Mouse (Mus musculus) limb, embryonic 12.5 days (tissue): ENCODE measurements around the gene Gga1. TPM values are rescaled to one million over a fixed set of nuclear protein-coding genes. Genes with fewer than 3 reads are reported as not detected.

Source experiments
- ATAC-seq: fragments of 200-750 bp; cut with Nextera tagmentation; 2 replicates; pipeline ENCODE4 v1.8.0; 2017; ENCODE audit warnings: low read depth, moderate TSS enrichment; ENCODE audit not compliant: insufficient number of reproducible peaks, insufficient read depth, low FRiP score, low TSS enrichment
- H3K27ac ChIP-seq: fragments of 300-500 bp; sonication (generic); 2 replicates; pipeline ENCODE4 v1.5.1; 2016; ENCODE audit warnings: mild to moderate bottlenecking, moderate library complexity
- H3K27me3 ChIP-seq: fragments of 300-500 bp; sonication (generic); 2 replicates; pipeline ENCODE4 v1.6.1; 2016; ENCODE audit warnings: mild to moderate bottlenecking, moderate library complexity
- H3K36me3 ChIP-seq: fragments of 300-500 bp; sonication (generic); 2 replicates; pipeline ENCODE4 v1.6.1; 2016; ENCODE audit warnings: mild to moderate bottlenecking, moderate library complexity
- H3K4me1 ChIP-seq: fragments of 300-500 bp; sonication (generic); replicated peaks from 2 replicates; pipeline ENCODE4 v1.6.1; 2016
- H3K4me2 ChIP-seq: fragments of 300-500 bp; sonication (generic); 2 replicates; pipeline ENCODE4 v1.6.1; 2016; ENCODE audit warnings: mild to moderate bottlenecking, moderate library complexity
- H3K4me3 ChIP-seq: fragments of 300-500 bp; sonication (generic); replicated peaks from 2 replicates; pipeline ENCODE4 v1.5.1; 2016; ENCODE audit warnings: mild to moderate bottlenecking
- H3K9ac ChIP-seq: fragments of 300-500 bp; sonication (generic); replicated peaks from 2 replicates; pipeline ENCODE4 v1.6.1; 2016; ENCODE audit warnings: mild to moderate bottlenecking, moderate library complexity
- H3K9me3 ChIP-seq: fragments of 300-500 bp; sonication (generic); 2 replicates; pipeline ENCODE4 v1.6.1; 2016; ENCODE audit warnings: mild to moderate bottlenecking, moderate library complexity
- WGBS: fragments of 180-500 bp; shearing (Covaris S2); methylation state at CpG from one replicate; pipeline ENCODE4 v1.1.7; 2016; 5-methylcytosine and 5-hydroxymethylcytosine counted together
- polyA plus RNA-seq: library from polyadenylated mRNA; unstranded; fragments of >200 nt; fragmentation: Nextera tagmentation; extraction: Ambion mirVana; gene quantifications from 2 replicates; pipeline ENCODE4 v1.2.1, GENCODE M21; 2016

Gga1 gene
- polyA plus RNA-seq, result 45.9 and 47.4 TPM in 2 replicates

DNA sequence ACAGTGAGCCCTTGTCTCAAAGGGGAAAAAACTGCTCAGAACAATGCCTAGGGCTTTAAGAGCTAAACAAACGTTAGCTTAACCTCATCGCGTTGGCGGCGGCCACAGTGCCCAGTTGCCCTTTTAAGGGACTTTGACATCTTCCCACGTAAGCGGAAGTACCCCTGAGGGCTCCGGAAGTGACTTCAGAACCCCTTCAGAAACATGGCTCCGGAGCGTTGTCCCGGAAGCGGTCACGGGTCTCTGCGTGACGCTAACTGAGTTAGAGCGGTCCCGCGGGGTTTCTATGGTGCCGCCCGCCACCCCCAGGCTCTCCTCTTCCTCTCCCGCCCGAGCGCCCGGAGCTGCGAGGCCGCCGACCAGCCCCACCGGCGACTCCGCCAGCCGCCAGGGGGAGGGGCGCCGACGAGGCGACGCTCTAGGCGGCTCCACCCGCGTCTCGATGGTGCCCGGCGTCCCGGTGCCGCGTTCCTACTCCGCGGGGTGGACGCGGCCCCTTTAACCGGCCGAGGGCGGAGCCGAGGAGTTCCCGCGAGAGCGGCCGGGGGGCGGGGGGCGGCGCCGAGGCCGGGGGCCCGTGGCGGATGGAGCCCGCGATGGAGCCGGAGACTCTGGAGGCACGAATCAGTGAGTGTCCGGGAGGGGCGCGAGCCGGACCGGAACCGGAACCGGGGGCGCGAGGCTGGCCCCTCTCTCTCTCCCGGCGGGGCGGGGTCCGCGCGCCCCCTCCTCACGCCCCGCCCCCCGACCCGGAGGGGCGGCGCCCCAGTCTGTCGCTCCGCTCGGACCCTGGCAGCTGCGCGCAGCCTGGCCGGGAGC is at the start of gene Gga1:
Gene Gga1, plus strand, starts transcription at position 200 of the 819 bp plus-strand sequence.
- H3K36me3 ChIP-seq, result peaks cover 22% of the 10 kb centered on the region
- peak within 1 kb of the TSS; percentile 70 for H3K4me3 ChIP-seq
- no peaks in the 10 kb centered on the region for H3K27me3 ChIP-seq
- peak within 1 kb of the TSS; percentile 73 for H3K4me2 ChIP-seq
- peak; percentile 83 for ATAC-seq
- H3K9me3 ChIP-seq, result no peaks in the 10 kb centered on the region
- H3K4me1 ChIP-seq, result peaks cover 23% of the 10 kb centered on the region
- H3K9ac ChIP-seq, result peak within 1 kb of the TSS; percentile 81
- peak within 1 kb of the TSS; percentile 99 for H3K27ac ChIP-seq
- WGBS, result under 1% methylated on average over 77 of the region's 95 CpGs

DNA sequence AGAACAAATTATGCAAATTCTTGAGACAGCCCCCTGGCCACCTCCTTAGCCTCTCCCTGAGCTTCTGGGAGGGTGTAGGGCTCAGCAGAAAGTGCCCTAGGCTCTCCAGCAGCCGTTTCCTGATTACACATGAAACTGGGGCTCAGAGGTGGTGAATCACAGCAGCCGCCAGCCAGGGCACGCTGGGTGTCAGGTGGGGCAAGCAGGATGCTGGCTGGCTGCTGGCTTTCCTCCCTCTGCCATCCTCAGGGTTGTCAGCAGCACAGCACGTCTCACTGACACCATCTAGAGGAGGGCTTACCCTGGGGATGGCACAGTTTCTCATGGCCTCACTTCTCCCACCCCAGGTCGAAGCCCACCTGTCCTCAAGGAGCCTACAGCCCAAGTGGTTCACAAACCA is 48.7 kb upstream of the Gga1 start:
- H3K27ac ChIP-seq, result no peak overlapping the region
- H3K4me2 ChIP-seq, result no peak overlapping the region
- no peaks in the 10 kb centered on the region for H3K36me3 ChIP-seq
- no peak overlapping the region for H3K4me3 ChIP-seq
- peaks cover 32% of the 10 kb centered on the region for H3K4me1 ChIP-seq
- H3K27me3 ChIP-seq, result peaks cover 26% of the 10 kb centered on the region
- H3K9me3 ChIP-seq, result no peaks in the 10 kb centered on the region
- 19% methylated on average over 5 of the region's 5 CpGs for WGBS
- ATAC-seq, result no peak
- no peak overlapping the region for H3K9ac ChIP-seq

DNA sequence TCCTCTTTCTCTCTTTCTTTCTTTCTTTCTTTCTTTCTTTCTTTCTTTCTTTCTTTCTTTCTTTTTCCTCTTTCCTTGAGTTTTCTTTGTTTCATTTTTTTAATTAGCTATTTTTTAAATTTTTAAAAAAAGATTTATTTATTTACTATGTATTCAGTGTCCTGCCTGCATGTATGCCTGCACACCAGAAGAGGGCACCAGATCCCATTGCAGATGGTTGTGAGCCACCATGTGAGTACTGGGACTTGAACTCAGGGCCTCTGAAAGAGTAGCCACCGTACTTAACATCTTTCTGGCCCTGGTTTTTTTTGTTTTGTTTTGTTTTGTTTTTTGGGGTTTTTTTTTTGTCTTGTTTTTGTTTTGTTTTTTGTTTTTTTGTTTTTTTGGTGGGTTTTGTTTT is 47.4 kb upstream of the Gga1 start:
- WGBS, result 86% methylated on average over 1 of the region's 1 CpGs
- H3K4me1 ChIP-seq, result peaks cover 40% of the 10 kb centered on the region
- H3K27ac ChIP-seq, result no peak overlapping the region

DNA sequence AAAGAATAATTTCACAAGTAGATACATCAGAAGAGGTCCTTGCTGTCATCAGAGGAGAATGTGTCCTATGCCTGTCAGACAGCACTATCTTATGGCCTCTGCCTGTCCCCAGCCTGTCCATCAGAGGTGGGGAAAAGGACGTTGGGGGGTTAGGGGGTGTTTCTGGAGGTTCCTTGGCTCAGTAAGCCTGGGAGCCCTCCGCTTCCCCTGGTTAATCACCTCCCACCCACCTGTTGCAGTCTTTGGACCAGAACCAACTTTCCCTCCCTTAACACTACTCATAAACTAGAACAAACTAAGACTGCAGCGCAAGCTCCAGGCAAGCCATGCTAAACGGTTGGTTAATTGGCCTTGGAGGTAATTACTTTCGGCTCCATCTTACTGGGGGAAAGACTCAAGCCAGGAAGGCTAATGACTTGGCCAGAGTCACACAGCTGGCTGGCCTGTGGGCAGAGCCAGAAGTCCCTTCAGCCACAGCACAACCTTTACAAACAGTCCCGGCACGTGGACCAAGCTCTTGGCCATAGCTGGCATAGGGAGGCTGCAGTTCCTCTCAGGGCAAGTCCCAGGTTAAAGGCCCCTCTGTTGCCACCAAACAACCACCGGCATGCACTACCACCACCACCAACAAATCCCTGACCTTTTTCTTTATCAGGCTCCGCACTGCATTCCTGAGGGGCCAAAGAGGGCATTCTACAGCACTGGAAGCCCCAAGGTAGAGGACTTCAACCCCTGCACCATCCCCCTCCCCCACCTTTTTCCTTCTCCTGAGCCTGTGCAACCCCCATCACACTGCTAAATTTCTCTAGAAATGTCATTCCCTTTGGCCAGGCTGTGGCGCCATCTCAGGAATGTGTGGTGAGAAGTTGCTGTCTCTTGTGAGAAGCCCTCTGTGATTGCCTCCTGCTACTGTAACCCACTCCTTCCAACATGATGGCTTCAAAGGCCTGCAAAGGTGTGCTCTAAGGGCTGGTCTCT is 46.0 kb upstream of the Gga1 start:
- no peaks in the 10 kb centered on the region for H3K9me3 ChIP-seq
- no peaks in the 10 kb centered on the region for H3K36me3 ChIP-seq
- H3K4me1 ChIP-seq, result peaks cover 54% of the 10 kb centered on the region
- H3K4me3 ChIP-seq, result no peak overlapping the region
- no peak for ATAC-seq
- H3K4me2 ChIP-seq, result no peak overlapping the region
- no peak overlapping the region for H3K27ac ChIP-seq
- WGBS, result 42% methylated on average over 10 of the region's 10 CpGs
- H3K9ac ChIP-seq, result no peak overlapping the region
- peaks cover 20% of the 10 kb centered on the region for H3K27me3 ChIP-seq

More for the DNA sequence above, 47.4 kb upstream of the Gga1 start:
- no peaks in the 10 kb centered on the region for H3K36me3 ChIP-seq
- H3K9ac ChIP-seq, result no peak overlapping the region
- H3K4me3 ChIP-seq, result no peak overlapping the region
- H3K4me2 ChIP-seq, result no peak overlapping the region
- H3K27me3 ChIP-seq, result peaks cover 26% of the 10 kb centered on the region
- H3K9me3 ChIP-seq, result no peaks in the 10 kb centered on the region
- ATAC-seq, result no peak

DNA sequence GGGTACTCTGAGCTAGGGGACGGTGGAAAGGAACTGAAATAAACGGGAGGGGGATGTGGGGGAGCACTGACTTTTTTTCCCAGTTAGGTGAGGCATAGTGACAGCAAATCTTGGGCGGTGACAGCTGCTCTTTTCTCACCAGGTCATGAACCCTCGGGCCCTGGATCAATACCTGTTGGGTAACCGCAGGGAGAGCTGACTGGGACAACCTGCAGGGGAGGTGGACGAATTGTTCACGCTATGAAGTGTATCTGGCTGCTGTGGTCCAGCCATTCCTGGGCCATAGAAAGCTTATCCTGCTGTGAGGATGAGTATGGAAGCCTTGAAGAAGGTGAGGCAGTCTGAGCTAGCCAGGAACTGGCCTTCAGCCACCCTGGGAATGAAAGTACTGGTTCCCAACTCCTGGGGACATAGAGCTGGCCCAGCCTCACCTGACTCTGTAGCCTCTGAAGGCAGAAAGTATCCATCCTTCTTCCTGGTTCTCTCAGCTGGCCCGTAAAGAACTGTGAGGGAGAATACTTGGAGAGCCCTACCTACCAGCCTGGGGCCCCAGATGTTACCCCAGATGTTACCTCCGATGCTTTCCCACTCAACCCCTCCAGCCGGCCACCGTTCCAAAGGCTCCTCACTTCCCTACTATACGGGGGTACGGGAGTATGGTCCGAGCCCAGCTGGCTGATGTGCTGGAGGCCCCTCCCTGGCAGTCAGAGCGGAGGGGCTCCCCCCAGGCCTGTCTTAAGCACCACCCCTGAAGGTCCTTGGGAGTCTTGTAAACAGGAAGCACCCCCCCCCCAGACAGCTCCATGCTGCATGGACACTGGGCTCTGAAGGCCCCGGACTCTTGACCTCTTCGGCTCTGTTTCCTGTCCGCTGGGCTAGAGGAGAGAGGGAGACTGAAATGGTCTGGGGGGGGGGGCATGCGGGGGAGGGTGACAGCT is 45.0 kb upstream of the Gga1 start:
- Histone ChIP-seq H3K9me3 (no peaks in the 10 kb centered on the region), H3K4me2 (peak overlapping the region; percentile 28), H3K4me1 (peaks cover 55% of the 10 kb centered on the region), H3K27ac (peak overlapping the region; percentile 80), H3K9ac (peak overlapping the region; percentile 14; the same call in 1 of the 2 replicates), H3K36me3 (no peaks in the 10 kb centered on the region), H3K4me3 (no peak overlapping the region), H3K27me3 (peaks cover 16% of the 10 kb centered on the region)
- 28% methylated on average over 18 of the region's 19 CpGs for WGBS
- no peak for ATAC-seq

DNA sequence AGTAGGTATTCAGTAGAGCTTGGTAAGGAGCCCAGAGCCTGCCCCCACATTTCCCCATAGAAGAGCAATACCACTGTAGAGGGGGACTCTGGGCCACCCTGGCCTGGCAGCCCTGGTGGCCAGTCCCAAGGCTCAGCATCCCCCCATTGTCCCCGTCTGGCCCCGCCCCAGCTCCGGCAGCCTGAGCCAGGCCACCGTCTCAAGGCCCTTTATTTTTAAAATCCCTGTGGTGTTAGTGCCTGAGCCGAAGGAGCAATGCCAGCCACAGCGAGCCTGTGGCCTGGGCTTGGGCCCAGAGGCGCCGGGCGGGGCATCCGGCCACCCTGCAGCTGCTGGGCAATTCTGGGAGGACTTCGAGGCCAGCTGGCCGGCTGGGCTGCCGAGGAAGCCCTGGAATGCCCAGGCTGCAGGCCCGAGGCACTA is 44.3 kb upstream of the Gga1 start:
- peak; percentile 16; the same call in 1 of the 2 replicates for ATAC-seq
- Histone ChIP-seq H3K9me3 (no peaks in the 10 kb centered on the region), H3K4me2 (peak overlapping the region; percentile 28), H3K36me3 (no peaks in the 10 kb centered on the region), H3K9ac (peak overlapping the region; percentile 34; the same call in 1 of the 2 replicates), H3K27me3 (peaks cover 12% of the 10 kb centered on the region), H3K27ac (peak overlapping the region; percentile 80), H3K4me3 (no peak overlapping the region), H3K4me1 (peaks cover 55% of the 10 kb centered on the region)
- WGBS, result 5% methylated on average over 14 of the region's 14 CpGs

DNA sequence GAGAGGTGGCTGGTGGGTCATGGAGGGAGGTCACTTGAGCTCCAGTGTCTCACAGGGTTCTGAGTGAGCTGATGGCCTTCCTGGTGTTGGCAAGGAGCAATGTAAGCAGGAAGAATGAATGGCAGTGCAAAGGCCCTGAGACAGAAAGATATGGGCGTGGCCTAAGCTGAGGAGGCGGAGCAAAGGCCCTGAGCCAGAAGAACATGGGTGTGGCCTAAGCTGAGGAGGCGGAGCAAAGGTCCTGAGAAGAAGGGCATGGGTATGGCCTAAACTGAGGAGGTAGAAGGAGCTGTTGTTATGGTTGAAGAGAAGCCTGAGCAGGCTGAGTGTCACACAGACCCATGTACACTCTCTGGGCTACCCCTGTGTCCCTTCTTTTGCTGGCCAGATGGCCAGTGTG is 43.4 kb upstream of the Gga1 start:
- no peak for ATAC-seq
- H3K4me1 ChIP-seq, result peaks cover 52% of the 10 kb centered on the region
- no peak overlapping the region for H3K4me3 ChIP-seq
- 94% methylated on average over 3 of the region's 3 CpGs for WGBS
- no peaks in the 10 kb centered on the region for H3K36me3 ChIP-seq
- no peaks in the 10 kb centered on the region for H3K9me3 ChIP-seq
- H3K27me3 ChIP-seq, result peaks cover 3% of the 10 kb centered on the region
- no peak overlapping the region for H3K4me2 ChIP-seq
- peak overlapping the region; percentile 80 for H3K27ac ChIP-seq
- H3K9ac ChIP-seq, result no peak overlapping the region

DNA sequence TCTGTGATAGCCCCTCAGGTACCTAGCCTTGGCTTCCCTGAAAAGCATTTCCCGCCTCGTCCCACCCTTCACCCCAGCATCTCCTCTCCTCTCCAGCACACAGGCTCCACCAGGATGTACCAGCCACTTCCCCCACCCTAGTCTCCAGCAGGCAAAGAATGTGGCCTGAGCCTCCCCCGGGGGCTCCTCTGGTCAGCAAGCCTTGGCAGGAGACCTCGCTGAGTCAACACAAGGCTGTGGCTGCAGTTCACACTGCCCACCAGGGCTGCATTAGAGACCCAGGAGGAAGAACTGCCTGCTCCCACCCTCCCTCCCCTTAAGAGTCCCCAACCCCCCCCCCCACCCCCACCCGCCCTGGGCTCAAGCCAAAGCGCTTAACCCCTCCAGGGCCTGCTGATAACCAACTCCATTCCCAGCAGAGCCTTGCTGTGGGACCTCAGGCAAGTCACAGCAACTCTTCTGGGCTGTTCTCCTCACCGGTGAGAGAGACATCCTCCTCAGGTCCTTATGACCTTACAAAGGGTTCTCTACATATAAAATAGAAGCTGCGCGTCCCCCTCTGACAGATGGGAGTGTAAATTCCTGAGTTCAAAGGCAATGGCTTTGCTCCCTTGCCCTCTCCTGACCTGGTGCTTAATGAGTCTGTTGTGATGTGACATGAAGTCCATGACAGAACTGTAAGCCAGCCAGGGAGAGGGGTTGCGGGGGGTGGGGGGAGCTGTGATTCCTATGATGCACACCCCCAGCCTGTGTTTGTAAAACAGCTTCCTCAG is 42.6 kb upstream of the Gga1 start:
- Histone ChIP-seq H3K9me3 (no peaks in the 10 kb centered on the region), H3K4me3 (no peak overlapping the region), H3K4me1 (peaks cover 61% of the 10 kb centered on the region), H3K9ac (0 out of 2 replicates have a peak overlapping the region, but pooled peaks have one; percentile 18), H3K36me3 (no peaks in the 10 kb centered on the region), H3K4me2 (no peak overlapping the region), H3K27ac (peak overlapping the region; percentile 83; the same call in 1 of the 2 replicates), H3K27me3 (0 out of 2 replicates have a peak, but pooled peaks cover 2% of the 10 kb centered on the region)
- no peak for ATAC-seq
- 21% methylated on average over 10 of the region's 10 CpGs for WGBS

DNA sequence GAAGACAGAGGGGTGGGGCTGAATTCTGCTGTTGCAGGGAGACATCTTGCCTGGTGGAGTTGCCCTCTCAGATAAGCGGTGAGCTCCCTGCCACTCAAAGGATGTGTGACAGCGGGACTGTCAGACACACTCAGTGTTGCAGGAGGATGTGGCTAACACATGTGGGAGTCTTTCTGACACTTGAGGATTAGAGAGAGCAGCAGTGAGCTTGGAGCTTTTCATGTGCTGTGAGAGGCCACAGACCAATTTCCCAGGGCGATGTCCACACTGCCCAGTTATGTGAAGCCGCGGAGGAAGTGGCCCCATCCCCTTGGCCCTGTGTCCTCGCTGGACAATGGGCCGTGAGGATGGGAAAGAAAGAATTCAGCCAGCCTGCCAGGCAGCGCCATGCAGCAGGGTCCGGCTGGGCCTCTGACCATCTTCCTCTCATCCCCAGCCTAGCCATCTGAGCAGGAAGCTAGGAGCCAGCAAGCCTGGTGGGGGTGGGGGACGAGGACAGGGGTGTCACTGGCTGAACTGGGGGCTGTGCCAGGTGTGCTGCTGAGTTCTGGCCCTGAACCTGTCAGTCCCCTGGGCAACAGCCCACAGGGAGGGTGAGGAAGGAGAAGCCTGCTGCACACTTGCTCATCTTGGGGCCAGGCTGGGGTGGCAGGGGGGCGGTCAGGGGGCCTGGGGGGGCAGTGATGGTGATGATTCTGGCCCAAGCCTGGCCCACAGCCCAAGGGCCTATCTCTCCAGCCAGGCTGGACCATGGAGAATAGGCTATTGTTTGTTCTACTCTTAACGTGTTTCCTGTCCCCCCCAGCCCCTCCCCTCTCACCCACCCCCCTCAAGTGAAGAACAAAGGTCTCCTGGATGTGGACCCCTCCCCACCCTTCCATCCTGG is 41.5 kb upstream of the Gga1 start:
- Histone ChIP-seq H3K4me2 (no peak overlapping the region), H3K4me3 (no peak overlapping the region), H3K4me1 (peaks cover 71% of the 10 kb centered on the region), H3K9me3 (no peaks in the 10 kb centered on the region), H3K36me3 (no peaks in the 10 kb centered on the region), H3K27ac (peak overlapping the region; percentile 83), H3K9ac (no peak overlapping the region), H3K27me3 (0 out of 2 replicates have a peak, but pooled peaks cover 2% of the 10 kb centered on the region)
- 14% methylated on average over 11 of the region's 12 CpGs for WGBS
- ATAC-seq, result no peak
